Mouse (Mus musculus) frontal cortex, postnatal 25 days (tissue): ENCODE data around the gene Kntc1.

Experiments used
- DNase-seq, 2 experiments: peaks; one replicate each; pipeline ENCODE4 v3.0.0; 2022; ENCODE audit warnings: low spot score in 2 of 2

Gene Kntc1

GRCm38 (mm10) chr5:123866457-123866856, 116.9 kb downstream of the Kntc1 start:
- DNase-seq = no peak

- no peak for DNase-seq
Observed at GRCm38 (mm10) chr5:123869615-123870014, 120.1 kb downstream of the Kntc1 start.
